Mouse (Mus musculus) cerebellum, adult 2 months (tissue): Measurements from ENCODE around the gene Poln.

Source experiments
- CTCF ChIP-seq: fragments of 200-500 bp; IDR thresholded peaks from 2 replicates; pipeline ENCODE4 v1.5.1; 2011; ENCODE audit warnings: low read depth, mild to moderate bottlenecking, control low read depth, low read length, moderate library complexity, borderline replicate concordance; ENCODE audit not compliant: insufficient read depth
- POLR2A ChIP-seq: fragments of 200-500 bp; IDR thresholded peaks from 2 replicates; pipeline ENCODE4 v1.6.1; 2011; ENCODE audit warnings: low read length, control low read depth, borderline replicate concordance; ENCODE audit not compliant: insufficient read depth

DNA sequence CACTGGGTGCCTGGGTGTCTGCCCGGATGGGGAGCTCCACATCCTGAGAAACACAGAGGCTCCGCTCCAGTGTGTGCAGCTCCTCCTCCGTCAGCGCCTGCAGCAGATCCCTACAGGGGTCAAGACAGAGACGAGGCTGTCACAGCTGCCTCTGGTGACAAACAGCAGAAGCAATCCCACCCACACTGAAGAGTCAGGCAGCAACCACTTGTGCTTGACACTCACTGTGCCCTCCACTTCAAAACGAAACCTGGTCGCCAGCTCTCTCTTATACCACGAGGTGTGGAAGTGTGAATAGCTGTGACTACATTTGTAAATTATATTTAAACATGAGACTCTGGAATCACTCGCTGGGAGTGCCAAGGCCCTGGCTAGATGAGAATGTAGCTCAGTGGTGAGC, 48.5 kb upstream of the Poln start:
- TF ChIP-seq CTCF: no peak
- TF ChIP-seq POLR2A: no peak
